Mouse (Mus musculus) Muller cell, postnatal 12 days (primary cell): ENCODE results near the gene Gm21173.
"Not testable (repeated sequence)": the region's sequence is repeated elsewhere in the genome, so short reads cannot be mapped to it uniquely, and the experiment has no call there.

Experiments used
- DNase-seq: peaks from one replicate; pipeline ENCODE4 v3.0.0-alpha.2; 2015; ENCODE audit errors: inconsistent ontology term

Gene Gm21173

GRCm38 (mm10) chrY:76761300-76761699 lies at the start of gene Gm21173:
Gm21173 (plus strand) TSS chrY:76761600.
- not testable (repeated sequence) for DNase-seq
